Mouse (Mus musculus) thymus, adult 2 months (tissue): ENCODE results near the gene Ncoa5. TPM values are rescaled to one million over a fixed set of nuclear protein-coding genes. Genes with fewer than 3 reads are reported as not detected.

ENCODE experiments used
- DNase-seq: peaks from one replicate; pipeline ENCODE4 v3.0.0; 2021
- H3K27ac ChIP-seq: fragments of 200-500 bp; 2 replicates; pipeline ENCODE4 v1.5.1; 2012; ENCODE audit warnings: low read length, control low read depth; ENCODE audit not compliant: control insufficient read depth, insufficient read depth
- H3K27me3 ChIP-seq: fragments of 200-500 bp; 2 replicates; pipeline ENCODE4 v1.6.1; 2012; ENCODE audit warnings: mild to moderate bottlenecking, low read length, moderate library complexity, mixed read lengths; ENCODE audit not compliant: control insufficient read depth, insufficient read depth
- H3K36me3 ChIP-seq: fragments of 200-500 bp; 2 replicates; pipeline ENCODE4 v1.6.1; 2012; ENCODE audit warnings: mild to moderate bottlenecking, low read length, moderate library complexity; ENCODE audit not compliant: control insufficient read depth, insufficient read depth
- H3K4me1 ChIP-seq: fragments of 200-500 bp; replicated peaks from 2 replicates; pipeline ENCODE4 v1.6.1; 2012; ENCODE audit warnings: low read length; ENCODE audit not compliant: control insufficient read depth, insufficient read depth
- H3K4me3 ChIP-seq: fragments of 200-500 bp; 2 replicates; pipeline ENCODE4 v1.5.1; 2012; ENCODE audit warnings: mild to moderate bottlenecking, low read length, control low read depth, moderate library complexity; ENCODE audit not compliant: control insufficient read depth, insufficient read depth
- CTCF ChIP-seq: fragments of 200-500 bp; IDR thresholded peaks from 2 replicates; pipeline ENCODE4 v1.5.1; 2012; ENCODE audit warnings: mild to moderate bottlenecking, control low read depth, low read length, moderate library complexity, borderline replicate concordance; ENCODE audit not compliant: control insufficient read depth, poor library complexity, insufficient read depth; ENCODE audit errors: extremely low read depth
- POLR2A ChIP-seq: fragments of 200-500 bp; IDR thresholded peaks from 2 replicates; pipeline ENCODE4 v1.6.1; 2012; ENCODE audit warnings: mild to moderate bottlenecking, low read length, control low read depth, moderate library complexity; ENCODE audit not compliant: control insufficient read depth, poor library complexity, insufficient read depth; ENCODE audit errors: extremely low read depth
- WGBS: fragments of 180-500 bp; shearing (Covaris S2); methylation state at CpG from one replicate; pipeline ENCODE4 v1.1.7; 2018; 5-methylcytosine and 5-hydroxymethylcytosine counted together
- polyA plus RNA-seq: library from polyadenylated mRNA; depleted of rRNA; stranded (reverse); fragments of >200 nt; gene quantifications from 2 replicates; pipeline ENCODE4 v1.2.3, GENCODE M21; 2012

Ncoa5 gene
- polyA plus RNA-seq, 1 experiment, result 72.3 TPM

DNA sequence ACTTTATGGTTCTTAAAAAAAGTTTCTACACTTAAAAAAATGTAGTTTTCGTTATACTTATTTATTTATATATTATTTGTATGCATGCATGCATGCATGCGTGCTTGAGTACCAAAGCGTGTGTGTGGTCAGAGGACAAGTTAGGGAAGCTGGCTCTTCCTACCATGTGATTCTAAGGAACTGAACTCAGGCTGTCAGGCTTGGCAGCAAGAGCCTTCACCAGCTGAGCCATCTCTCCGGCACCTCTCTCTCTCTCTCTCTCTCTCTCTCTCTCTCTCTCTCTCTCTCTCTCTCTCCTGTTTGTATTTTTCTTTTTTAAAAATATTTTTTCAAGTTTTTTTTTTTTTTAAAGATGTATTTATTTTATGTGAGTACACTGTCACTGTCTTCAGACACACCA is 25.3 kb upstream of the Ncoa5 start:
- 93% methylated on average over 4 of the region's 4 CpGs for WGBS
- no peaks in the 10 kb centered on the region for H3K36me3 ChIP-seq
- TF ChIP-seq POLR2A (no peak), CTCF (no peak)
- DNase-seq, result no peak
- H3K4me3 ChIP-seq, result no peak overlapping the region
- H3K4me1 ChIP-seq, result peaks cover 6% of the 10 kb centered on the region
- peaks cover 5% of the 10 kb centered on the region for H3K27me3 ChIP-seq
- H3K27ac ChIP-seq, result no peak overlapping the region

DNA sequence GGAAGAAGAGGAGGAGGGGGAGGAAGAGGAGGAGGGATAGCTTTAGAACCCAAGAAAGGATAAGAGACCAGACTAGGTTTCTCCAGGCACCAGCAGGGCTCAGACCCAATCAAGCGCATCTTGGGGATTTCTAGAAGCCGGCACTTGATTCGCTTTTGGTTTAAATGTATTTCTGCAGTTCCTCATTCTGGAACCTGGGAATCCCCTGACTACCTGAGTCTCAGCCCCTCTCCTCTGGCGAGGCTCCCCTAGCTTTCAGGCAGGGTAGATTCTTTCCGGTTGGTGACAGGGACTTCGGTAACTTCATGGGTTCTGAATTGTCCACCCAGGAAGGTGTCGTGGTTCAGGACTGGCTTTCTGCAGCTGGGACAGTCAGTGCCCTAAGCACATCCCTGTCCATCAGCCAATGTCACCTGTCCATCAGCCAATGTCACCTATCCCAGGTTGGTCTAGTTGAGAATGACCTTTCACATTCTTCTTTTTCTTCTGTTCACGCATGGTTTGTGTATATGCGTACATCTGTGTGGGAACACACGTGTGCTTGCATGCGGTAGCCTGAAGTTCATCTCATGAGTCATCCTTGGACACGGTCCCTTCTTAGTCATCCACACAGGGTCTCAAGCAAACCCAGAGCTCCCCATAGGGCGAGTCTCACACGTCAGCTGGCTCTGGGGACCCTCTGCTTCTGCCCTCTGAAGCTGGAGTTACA is 21.9 kb upstream of the Ncoa5 start:
- no peaks in the 10 kb centered on the region for H3K36me3 ChIP-seq
- H3K4me1 ChIP-seq, result peaks cover 7% of the 10 kb centered on the region
- 45% methylated on average over 14 of the region's 14 CpGs for WGBS
- H3K4me3 ChIP-seq, result no peak overlapping the region
- peaks cover 6% of the 10 kb centered on the region for H3K27me3 ChIP-seq
- H3K27ac ChIP-seq, result no peak overlapping the region
- TF ChIP-seq POLR2A, result no peak
- no peak for TF ChIP-seq CTCF
- no peak for DNase-seq

- Histone ChIP-seq H3K27me3 (peaks cover 9% of the 10 kb centered on the region), H3K36me3 (no peaks in the 10 kb centered on the region), H3K4me1 (peaks cover 7% of the 10 kb centered on the region), H3K27ac (no peak overlapping the region), H3K4me3 (peak overlapping the region; percentile 23)
- no peak for DNase-seq
- TF ChIP-seq CTCF (no peak), POLR2A (no peak)
- WGBS, result 1% methylated on average over 7 of the region's 7 CpGs
Measured at GRCm38 (mm10) chr2:165055905-165056304, 21.2 kb upstream of the Ncoa5 start.

DNA sequence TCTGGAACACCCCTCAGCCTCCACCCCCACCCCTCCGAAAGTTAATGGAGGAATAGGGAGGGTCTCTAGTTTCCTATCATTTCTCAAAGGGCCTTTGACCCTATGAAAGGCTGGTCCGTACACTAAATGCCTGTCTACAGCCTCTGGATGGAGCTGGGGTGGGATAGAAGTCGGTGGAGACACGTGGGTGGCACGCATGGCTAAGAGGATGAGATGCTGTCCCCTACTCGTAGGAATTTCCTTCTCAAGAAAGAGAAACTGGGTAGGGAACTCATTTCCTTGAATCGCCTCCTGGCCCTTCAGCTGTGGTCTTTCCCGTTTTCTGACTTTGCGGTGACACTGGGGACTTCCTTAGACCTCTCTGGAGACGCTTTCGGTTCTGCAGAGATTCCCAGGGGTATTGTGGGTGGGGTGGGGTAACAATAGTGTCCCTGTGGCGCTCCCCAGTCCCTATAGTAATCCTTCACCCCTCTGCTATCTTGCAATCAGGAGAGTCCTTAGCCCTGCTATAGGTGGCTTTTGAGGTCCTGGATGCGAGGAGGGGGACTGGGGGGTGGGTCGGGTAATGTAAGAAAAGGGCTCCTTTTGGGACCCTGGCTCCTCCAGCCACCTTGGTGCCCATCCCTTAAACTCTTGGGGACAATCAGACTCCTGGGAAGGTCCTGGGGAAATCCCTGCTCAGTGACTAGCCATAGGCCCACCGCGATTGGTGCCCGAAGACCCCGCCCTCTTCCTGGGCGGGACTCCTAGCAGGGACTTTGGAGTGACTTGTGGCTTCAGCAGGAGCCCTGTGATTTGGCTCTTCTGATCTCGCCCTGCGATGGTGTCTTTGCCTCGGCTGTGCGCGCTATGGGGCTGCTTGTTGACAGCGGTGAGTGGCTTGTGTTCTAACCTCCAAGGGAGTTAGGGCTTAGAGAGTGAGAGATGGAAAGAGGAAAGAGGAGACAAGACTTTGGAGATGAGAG is 20.5 kb upstream of the Ncoa5 start, which contains the start of gene Cd40:
TSS of gene Cd40 (plus strand) at position 740 of the 965 bp plus-strand sequence.
- H3K27ac ChIP-seq, result no peak within 1 kb of the TSS
- H3K27me3 ChIP-seq, result peaks cover 9% of the 10 kb centered on the region; the same call in 1 of the 2 replicates
- H3K36me3 ChIP-seq, result no peaks in the 10 kb centered on the region
- no peak for TF ChIP-seq POLR2A
- no peak for TF ChIP-seq CTCF
- peak within 1 kb of the TSS; percentile 23 for H3K4me3 ChIP-seq
- 9% methylated on average over 25 of the region's 25 CpGs for WGBS
- no peak for DNase-seq
- peaks cover 7% of the 10 kb centered on the region for H3K4me1 ChIP-seq

DNA sequence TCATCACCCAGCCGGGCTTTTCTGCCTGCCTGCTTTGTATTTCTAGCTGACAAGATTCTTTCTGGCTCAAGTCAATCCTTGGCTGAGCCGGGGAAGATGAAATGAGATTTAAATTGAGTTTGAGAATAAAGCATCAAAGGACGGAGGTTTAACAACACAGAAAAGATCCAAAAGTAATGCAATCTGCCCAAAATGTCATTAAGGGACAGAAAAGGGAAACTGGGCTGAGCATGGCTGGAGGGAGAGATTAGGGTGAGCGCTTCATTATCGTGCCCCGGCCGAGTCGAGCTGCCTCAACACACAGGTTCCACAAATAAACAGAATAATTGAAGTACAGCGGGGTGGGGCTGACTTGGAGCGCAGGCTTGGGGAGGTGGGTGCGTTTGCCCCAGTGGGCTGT is 16.9 kb upstream of the Ncoa5 start:
- Histone ChIP-seq H3K27me3 (peaks cover 9% of the 10 kb centered on the region; the same call in 1 of the 2 replicates), H3K4me1 (peaks cover 7% of the 10 kb centered on the region), H3K36me3 (no peaks in the 10 kb centered on the region), H3K27ac (no peak overlapping the region), H3K4me3 (no peak overlapping the region)
- WGBS, result 56% methylated on average over 11 of the region's 11 CpGs
- no peak for DNase-seq
- TF ChIP-seq CTCF (no peak), POLR2A (no peak)

- Histone ChIP-seq H3K4me3 (no peak overlapping the region), H3K27ac (no peak overlapping the region), H3K27me3 (peaks cover 8% of the 10 kb centered on the region; the same call in 1 of the 2 replicates), H3K36me3 (no peaks in the 10 kb centered on the region), H3K4me1 (peaks cover 7% of the 10 kb centered on the region)
- TF ChIP-seq POLR2A (no peak), CTCF (no peak)
- 83% methylated on average over 18 of the region's 18 CpGs for WGBS
- no peak for DNase-seq
Measured at GRCm38 (mm10) chr2:165050826-165051548, 16.3 kb upstream of the Ncoa5 start.
